Mouse (Mus musculus): ENCODE measurements around the gene Tanc2. TPM values are rescaled to one million over a fixed set of nuclear protein-coding genes. Genes with fewer than 3 reads are reported as not detected.

The Tanc2 gene
- total and polyA plus RNA-seq, 2 experiments from 2014 or later = 26.8 to 83.4 TPM

DNA sequence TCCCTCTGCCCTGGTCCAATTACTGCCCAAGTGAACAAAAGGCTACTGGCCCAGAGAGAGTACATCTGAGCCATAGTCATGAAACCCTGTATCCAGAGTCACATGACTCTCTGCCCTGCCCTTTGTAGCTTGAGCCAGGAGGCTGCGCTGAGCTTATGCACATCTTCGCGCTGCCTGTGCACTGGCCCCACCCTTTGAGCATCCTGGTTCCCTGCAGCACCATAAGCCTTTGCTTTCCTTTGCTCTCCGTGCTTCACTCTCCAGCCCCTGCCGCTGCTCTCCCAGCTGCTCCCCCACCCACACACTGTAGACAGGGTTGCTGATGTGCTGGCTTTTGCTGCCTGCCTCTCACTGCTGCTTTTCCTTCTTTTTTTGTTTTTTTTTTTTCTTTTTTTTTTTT lies 323.8 kb downstream of the Tanc2 start:
- 49% methylated on average over 5 of the region's 5 CpGs for WGBS
- Histone ChIP-seq H3K27me3 (ENCODE audit: insufficient read depth, low read length) (no peaks in the 10 kb centered on the region), H3K36me3 (ENCODE audit: insufficient read depth, low read length) (peaks cover 37% of the 10 kb centered on the region; the same call in 1 of the 2 replicates), H3K4me1 (ENCODE audit: insufficient read depth, low read length) (no peaks in the 10 kb centered on the region), H3K9ac (replicated peaks; ENCODE audit: low read length) (no peak overlapping the region), H3K4me2 (ENCODE audit: low read depth, low read length) (no peak overlapping the region), H3K4me3 (ENCODE audit: low read length) (no peak overlapping the region), H3K27ac (no peak overlapping the region), H3K9me3 (ENCODE audit: low read length) (no peaks in the 10 kb centered on the region)
- no peak for DNase-seq (ENCODE audit: low spot score)
- no peak for ATAC-seq
- TF ChIP-seq CTCF (IDR thresholded peaks at IDR 0.05; ENCODE audit: low read depth) = no peak

DNA sequence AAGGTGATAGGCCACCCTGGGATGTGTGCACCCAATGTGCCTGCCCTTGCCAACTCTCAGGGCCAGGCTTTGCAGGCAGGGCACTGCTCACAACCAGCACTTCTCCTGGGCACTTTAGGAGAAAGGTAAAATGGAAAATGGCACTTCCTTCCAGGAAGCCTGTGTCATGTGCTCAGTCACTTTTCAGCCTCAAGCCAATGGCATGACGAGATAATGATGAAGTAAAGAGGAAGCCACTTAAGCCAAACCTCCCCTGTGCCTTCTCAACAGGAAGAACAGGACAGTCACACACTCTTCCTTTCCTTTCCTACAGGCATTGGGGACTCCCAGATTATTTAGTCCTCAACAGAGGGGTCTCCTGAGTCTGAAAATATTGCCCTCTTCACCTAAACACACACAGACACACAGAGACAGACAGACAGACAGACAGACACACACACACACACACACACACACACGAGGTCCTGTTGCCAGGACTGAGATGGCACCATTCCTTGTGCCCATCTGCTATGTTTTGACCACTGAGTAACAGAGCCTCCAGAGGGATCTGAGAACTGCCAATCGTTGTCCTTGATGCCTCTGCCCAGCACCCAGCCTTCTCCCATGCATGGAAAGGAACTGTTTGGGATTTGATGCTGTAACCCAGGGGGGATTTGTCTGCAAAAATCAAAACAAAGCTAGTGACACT lies 330.5 kb downstream of the Tanc2 start:
- ATAC-seq (no peak), DNase-seq (ENCODE audit: low spot score) (no peak)
- no peak overlapping the region for H3K4me3 ChIP-seq (ENCODE audit: low read length)
- H3K36me3 ChIP-seq (ENCODE audit: insufficient read depth, low read length) = peaks cover 65% of the 10 kb centered on the region
- no peaks in the 10 kb centered on the region for H3K4me1 ChIP-seq (ENCODE audit: insufficient read depth, low read length)
- no peak overlapping the region for H3K9ac ChIP-seq (replicated peaks; ENCODE audit: low read length)
- no peaks in the 10 kb centered on the region for H3K27me3 ChIP-seq (ENCODE audit: insufficient read depth, low read length)
- H3K4me2 ChIP-seq (ENCODE audit: low read depth, low read length) = no peak overlapping the region
- TF ChIP-seq CTCF (IDR thresholded peaks at IDR 0.05; ENCODE audit: low read depth) = no peak
- no peak overlapping the region for H3K27ac ChIP-seq
- WGBS = 78% methylated on average over 3 of the region's 3 CpGs
- H3K9me3 ChIP-seq (ENCODE audit: low read length) = no peaks in the 10 kb centered on the region

DNA sequence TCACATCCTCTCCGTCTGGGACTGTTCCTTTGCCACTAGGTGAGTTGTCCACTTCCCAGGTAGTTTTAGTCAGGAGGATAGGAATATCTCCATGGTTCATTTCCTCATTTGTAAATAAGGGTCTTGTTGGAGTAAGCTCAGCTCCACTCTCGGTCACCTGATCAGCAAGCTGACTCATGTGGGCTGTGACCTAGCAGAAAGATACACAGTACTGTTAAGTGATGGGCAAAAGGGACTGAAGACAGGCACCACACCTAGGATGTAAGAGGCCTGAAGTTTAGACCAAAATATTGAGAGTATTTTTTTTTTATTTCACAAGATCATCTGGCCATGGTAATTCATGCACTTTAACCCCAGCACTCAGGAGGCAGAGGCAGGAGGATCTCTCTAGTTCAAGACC lies 331.1 kb downstream of the Tanc2 start:
- DNase-seq (ENCODE audit: low spot score) (no peak), ATAC-seq (no peak)
- Histone ChIP-seq H3K4me3 (ENCODE audit: low read length) (no peak overlapping the region), H3K4me2 (ENCODE audit: low read depth, low read length) (no peak overlapping the region), H3K36me3 (ENCODE audit: insufficient read depth, low read length) (peaks cover 69% of the 10 kb centered on the region), H3K27ac (no peak overlapping the region), H3K9ac (replicated peaks; ENCODE audit: low read length) (no peak overlapping the region), H3K27me3 (ENCODE audit: insufficient read depth, low read length) (no peaks in the 10 kb centered on the region), H3K4me1 (ENCODE audit: insufficient read depth, low read length) (no peaks in the 10 kb centered on the region), H3K9me3 (ENCODE audit: low read length) (no peaks in the 10 kb centered on the region)
- no peak for TF ChIP-seq CTCF (IDR thresholded peaks at IDR 0.05; ENCODE audit: low read depth)
- 92% methylated on average over 2 of the region's 2 CpGs for WGBS

DNA sequence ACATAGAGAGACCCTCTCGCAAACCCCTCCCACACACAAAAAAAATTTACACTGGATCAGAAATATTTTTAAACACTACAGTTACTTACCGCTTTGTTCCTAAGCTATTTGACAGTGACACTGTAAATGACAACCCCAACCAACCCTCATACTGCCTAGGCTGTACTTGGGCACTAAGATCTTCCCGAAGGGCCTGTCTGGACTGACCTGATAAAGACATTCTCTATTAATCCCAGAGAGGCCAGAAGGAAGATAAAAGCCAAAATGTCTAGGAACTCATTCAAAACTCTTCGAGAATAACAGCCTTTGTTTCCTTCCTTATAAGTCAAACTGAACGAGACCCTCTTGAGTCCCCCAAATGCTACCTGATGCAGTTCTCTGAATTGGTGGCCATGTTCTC lies 331.5 kb downstream of the Tanc2 start:
- H3K4me2 ChIP-seq (ENCODE audit: low read depth, low read length) = no peak overlapping the region
- H3K9me3 ChIP-seq (ENCODE audit: low read length) = no peaks in the 10 kb centered on the region
- no peak overlapping the region for H3K9ac ChIP-seq (replicated peaks; ENCODE audit: low read length)
- DNase-seq (ENCODE audit: low spot score) = no peak
- no peaks in the 10 kb centered on the region for H3K4me1 ChIP-seq (ENCODE audit: insufficient read depth, low read length)
- TF ChIP-seq CTCF (IDR thresholded peaks at IDR 0.05; ENCODE audit: low read depth) = no peak
- peaks cover 68% of the 10 kb centered on the region for H3K36me3 ChIP-seq (ENCODE audit: insufficient read depth, low read length)
- ATAC-seq = no peak
- H3K27me3 ChIP-seq (ENCODE audit: insufficient read depth, low read length) = no peaks in the 10 kb centered on the region
- H3K4me3 ChIP-seq (ENCODE audit: low read length) = no peak overlapping the region
- no peak overlapping the region for H3K27ac ChIP-seq
- 94% methylated on average over 5 of the region's 5 CpGs for WGBS

DNA sequence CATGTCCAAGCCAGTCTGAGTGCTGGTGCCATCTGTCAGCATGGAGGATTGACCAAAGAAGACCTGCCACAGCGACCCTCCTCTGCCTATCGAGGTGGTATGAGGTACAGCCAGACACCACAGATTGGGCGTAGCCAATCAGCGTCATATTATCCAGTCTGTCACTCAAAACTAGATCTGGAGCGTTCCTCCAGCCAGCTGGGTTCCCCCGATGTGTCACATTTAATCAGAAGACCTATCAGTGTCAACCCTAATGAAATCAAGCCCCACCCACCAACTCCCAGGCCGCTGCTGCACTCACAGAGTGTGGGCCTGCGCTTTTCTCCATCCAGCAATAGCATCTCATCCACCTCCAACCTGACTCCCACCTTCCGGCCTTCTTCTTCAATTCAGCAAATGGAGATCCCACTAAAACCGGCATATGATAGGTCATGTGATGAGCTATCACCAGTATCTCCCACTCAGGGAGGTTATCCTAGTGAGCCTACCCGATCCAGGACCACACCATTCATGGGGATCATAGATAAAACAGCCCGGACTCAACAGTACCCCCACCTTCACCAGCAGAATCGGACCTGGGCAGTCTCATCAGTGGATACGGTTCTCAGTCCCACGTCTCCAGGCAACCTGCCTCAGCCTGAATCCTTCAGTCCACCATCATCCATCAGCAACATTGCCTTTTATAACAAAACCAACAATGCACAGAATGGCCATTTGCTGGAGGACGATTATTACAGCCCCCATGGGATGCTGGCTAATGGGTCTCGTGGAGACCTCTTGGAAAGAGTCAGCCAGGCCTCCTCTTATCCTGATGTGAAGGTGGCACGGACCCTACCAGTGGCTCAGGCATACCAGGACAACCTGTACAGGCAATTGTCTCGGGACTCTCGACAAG lies 333.2 kb downstream of the Tanc2 start:
- H3K27ac ChIP-seq = no peak overlapping the region
- no peaks in the 10 kb centered on the region for H3K9me3 ChIP-seq (ENCODE audit: low read length)
- H3K27me3 ChIP-seq (ENCODE audit: insufficient read depth, low read length) = no peaks in the 10 kb centered on the region
- DNase-seq (ENCODE audit: low spot score) = no peak
- H3K4me3 ChIP-seq (ENCODE audit: low read length) = no peak overlapping the region
- TF ChIP-seq CTCF (IDR thresholded peaks at IDR 0.05; ENCODE audit: low read depth) = no peak
- H3K4me2 ChIP-seq (ENCODE audit: low read depth, low read length) = no peak overlapping the region
- WGBS = 80% methylated on average over 20 of the region's 20 CpGs
- peaks cover 60% of the 10 kb centered on the region for H3K36me3 ChIP-seq (ENCODE audit: insufficient read depth, low read length)
- ATAC-seq = no peak
- no peaks in the 10 kb centered on the region for H3K4me1 ChIP-seq (ENCODE audit: insufficient read depth, low read length)
- H3K9ac ChIP-seq (replicated peaks; ENCODE audit: low read length) = no peak overlapping the region

GRCm38 (mm10) chr11:105927065-105928030 lies 337.6 kb downstream of the Tanc2 start:
- H3K27ac ChIP-seq = peak overlapping the region; percentile 15; the same call in 1 of the 2 replicates
- WGBS = 53% methylated on average over 14 of the region's 14 CpGs
- DNase-seq (ENCODE audit: low spot score) = peak; percentile 92

More at GRCm38 (mm10) chr11:105927065-105928030, 337.6 kb downstream of the Tanc2 start:
- Histone ChIP-seq H3K27me3 (ENCODE audit: insufficient read depth, low read length) (no peaks in the 10 kb centered on the region), H3K9ac (replicated peaks; ENCODE audit: low read length) (no peak overlapping the region), H3K4me3 (ENCODE audit: low read length) (no peak overlapping the region), H3K4me2 (ENCODE audit: low read depth, low read length) (no peak overlapping the region), H3K36me3 (ENCODE audit: insufficient read depth, low read length) (peaks cover 29% of the 10 kb centered on the region), H3K9me3 (ENCODE audit: low read length) (no peaks in the 10 kb centered on the region), H3K4me1 (ENCODE audit: insufficient read depth, low read length) (no peaks in the 10 kb centered on the region)
- TF ChIP-seq CTCF (IDR thresholded peaks at IDR 0.05; ENCODE audit: low read depth) = peak; percentile 94
- peak; percentile 79 for ATAC-seq
